25 mouse cellular contexts compared by ENCODE assay signal in the genomic region with DNA sequence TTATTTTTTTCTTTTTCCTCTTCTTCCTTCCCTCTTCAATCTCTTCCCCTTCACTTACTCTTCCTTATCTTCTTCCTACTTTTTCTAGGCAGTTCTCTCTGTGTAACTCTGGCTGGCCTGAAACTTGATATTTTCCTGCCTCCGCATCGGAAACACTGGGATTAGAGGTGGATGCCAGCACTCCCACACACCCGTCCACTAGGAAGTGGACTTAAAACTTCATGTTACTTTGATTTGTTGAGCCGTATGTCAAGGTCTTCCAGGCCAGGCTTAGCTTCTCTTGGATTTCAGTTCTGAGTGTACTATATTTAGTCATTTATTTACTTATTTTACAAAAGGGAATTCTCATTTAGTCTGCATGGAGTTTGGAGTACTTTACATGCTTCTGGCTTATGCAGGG.
A peak's percentile ranks its signal among the peaks of the same experiment; 100 is the strongest.
DNase-seq lines count a peak whose midpoint lies in the region; ATAC-seq and TF ChIP-seq lines count a peak whose summit lies in the region.
"Had no signal": no experiment of that assay in that cellular context is flagged by ENCODE, and none has a peak within 500 bp of the region (broad histone marks: within the 10 kb centered on the region; RNA-seq: fewer than 3 reads in every experiment).

No protein-coding gene starts in this region.

- peak overlapping the region; percentile 70 for H3K27ac ChIP-seq in kidney, embryonic 14.5 days (ENCODE audit: low read depth, low read length)
- H3K27ac ChIP-seq in lung, postnatal 0 days (ENCODE audit: low read length), result no peak overlapping the region
- H3K27ac ChIP-seq in forebrain, embryonic 12.5 days, result no peak overlapping the region
- H3K27ac ChIP-seq: embryonic facial prominence, embryonic 10.5 days; forebrain, embryonic 13.5 days; liver, embryonic 13.5 days; midbrain, embryonic 10.5 days; midbrain, embryonic 15.5 days had no signal

- 7% methylated on average over 4 of the region's 4 CpGs for WGBS in kidney, embryonic 14.5 days
- WGBS in lung, postnatal 0 days, result 29% methylated on average over 4 of the region's 4 CpGs
- 84% methylated on average over 4 of the region's 4 CpGs for WGBS in forebrain, embryonic 12.5 days

- no peak overlapping the region for H3K4me3 ChIP-seq in kidney, embryonic 14.5 days (ENCODE audit: low read length)
- no peak overlapping the region for H3K4me3 ChIP-seq in lung, postnatal 0 days (ENCODE audit: low read depth, low read length)
- H3K4me3 ChIP-seq in forebrain, embryonic 12.5 days (replicated peaks), result no peak overlapping the region
- H3K4me3 ChIP-seq: embryonic facial prominence, embryonic 10.5 days; embryonic facial prominence, embryonic 15.5 days; forebrain, embryonic 13.5 days; liver, embryonic 13.5 days; midbrain, embryonic 10.5 days; midbrain, embryonic 15.5 days had no signal

- no peak for TF ChIP-seq EP300 in lung, postnatal 0 days (IDR thresholded peaks at IDR 0.05)

- peaks cover 5% of the 10 kb centered on the region; the same call in 1 of the 2 replicates for H3K9me3 ChIP-seq in kidney, embryonic 14.5 days (ENCODE audit: control insufficient read depth, low read length)
- no peaks in the 10 kb centered on the region for H3K9me3 ChIP-seq in lung, postnatal 0 days (ENCODE audit: low read length)
- H3K9me3 ChIP-seq in forebrain, embryonic 12.5 days, result 0 out of 2 replicates have a peak, but pooled peaks cover 3% of the 10 kb centered on the region
- H3K9me3 ChIP-seq: embryonic facial prominence, embryonic 10.5 days; embryonic facial prominence, embryonic 15.5 days; forebrain, embryonic 13.5 days; liver, embryonic 13.5 days; midbrain, embryonic 15.5 days had no signal

- no peak for TF ChIP-seq CTCF in lung, postnatal 0 days (IDR thresholded peaks at IDR 0.05)

- peaks cover 8% of the 10 kb centered on the region; the same call in 1 of the 2 replicates for H3K4me1 ChIP-seq in kidney, embryonic 14.5 days (ENCODE audit: control insufficient read depth, insufficient read depth, low read length)
- no peaks in the 10 kb centered on the region; the same call in 1 of the 2 replicates for H3K4me1 ChIP-seq in lung, postnatal 0 days (ENCODE audit: insufficient read depth, low read depth, low read length)
- no peaks in the 10 kb centered on the region; the same call in none of the 2 replicates for H3K4me1 ChIP-seq in forebrain, embryonic 12.5 days
- H3K4me1 ChIP-seq: embryonic facial prominence, embryonic 15.5 days; forebrain, embryonic 13.5 days; liver, embryonic 13.5 days; midbrain, embryonic 15.5 days had no signal

- no peak overlapping the region for H3K4me2 ChIP-seq in kidney, embryonic 14.5 days (replicated peaks; ENCODE audit: low read depth, low read length)
- no peak overlapping the region for H3K4me2 ChIP-seq in lung, postnatal 0 days (replicated peaks; ENCODE audit: low read depth, low read length)
- H3K4me2 ChIP-seq in forebrain, embryonic 12.5 days, result no peak overlapping the region
- H3K4me2 ChIP-seq: embryonic facial prominence, embryonic 15.5 days; forebrain, embryonic 13.5 days; liver, embryonic 13.5 days; midbrain, embryonic 15.5 days had no signal

- no peak overlapping the region for H3K9ac ChIP-seq in kidney, embryonic 14.5 days (ENCODE audit: low read depth, low read length)
- H3K9ac ChIP-seq in lung, postnatal 0 days (replicated peaks; ENCODE audit: low read depth), result no peak overlapping the region
- no peak overlapping the region for H3K9ac ChIP-seq in forebrain, embryonic 12.5 days
- H3K9ac ChIP-seq: embryonic facial prominence, embryonic 15.5 days; forebrain, embryonic 13.5 days; liver, embryonic 13.5 days; midbrain, embryonic 15.5 days had no signal

- no peaks in the 10 kb centered on the region for H3K36me3 ChIP-seq in kidney, embryonic 14.5 days (ENCODE audit: control insufficient read depth, insufficient read depth, low read length)
- H3K36me3 ChIP-seq in lung, postnatal 0 days (ENCODE audit: insufficient read depth, low read length), result no peaks in the 10 kb centered on the region
- H3K36me3 ChIP-seq in forebrain, embryonic 12.5 days (replicated peaks), result no peaks in the 10 kb centered on the region
- H3K36me3 ChIP-seq: embryonic facial prominence, embryonic 10.5 days; embryonic facial prominence, embryonic 15.5 days; liver, embryonic 13.5 days; midbrain, embryonic 10.5 days; midbrain, embryonic 15.5 days had no signal

- DNase-seq in kidney, adult 11 months, result no peak
- peak; percentile 44 to 59 for DNase-seq in kidney, postnatal 4 days
- no peak for DNase-seq in kidney, postnatal 36 days
- DNase-seq in lung, postnatal 0 days (ENCODE audit: low spot score), result no peak
- no peak for DNase-seq in lung, postnatal 36 days
- DNase-seq in retina, embryonic 14.5 days (ENCODE audit: low spot score), result no peak
- DNase-seq: adrenal gland, adult 8-10 months; cerebellum, adult 2 months; cerebellum, postnatal 14 days; gastrocnemius, postnatal 14 days; kidney, postnatal 25 days; liver, embryonic 13.5 days; lung, postnatal 10 days; right cerebral cortex, postnatal 4 days; thymus, adult 2 months; thymus, postnatal 36 days had no signal

- H3K27me3 ChIP-seq in kidney, embryonic 14.5 days (ENCODE audit: control insufficient read depth, insufficient read depth, low read length), result no peaks in the 10 kb centered on the region
- no peaks in the 10 kb centered on the region for H3K27me3 ChIP-seq in lung, postnatal 0 days (replicated peaks; ENCODE audit: insufficient read depth, low read length)
- H3K27me3 ChIP-seq in forebrain, embryonic 12.5 days, result no peaks in the 10 kb centered on the region
- H3K27me3 ChIP-seq: CH12.LX; embryonic facial prominence, embryonic 15.5 days; forebrain, embryonic 13.5 days; liver, embryonic 13.5 days; midbrain, embryonic 15.5 days had no signal

- ATAC-seq in kidney, embryonic 14.5 days (ENCODE audit: low FRiP score, low TSS enrichment), result peak; percentile 70
- peak; percentile 27; the same call in 1 of the 2 replicates for ATAC-seq in lung, postnatal 0 days
- no peak for ATAC-seq in forebrain, embryonic 12.5 days (ENCODE audit: low FRiP score)
- ATAC-seq: forebrain, embryonic 13.5 days; hindbrain, embryonic 16.5 days; midbrain, embryonic 15.5 days had no signal

Comparison
In these comparisons a context has a peak if more than half of its experiments do, and no peak if none do; other contexts are left out.
1. DNase-seq: peak in kidney, postnatal 4 days (2 of 2); none in kidney, adult 11 months (single experiment), kidney, postnatal 36 days (0 of 2), lung, postnatal 0 days (single experiment), lung, postnatal 36 days (single experiment) and retina, embryonic 14.5 days (single experiment).